Mouse (Mus musculus) monocyte, adult 59 days (primary cell): Measurements from ENCODE around the gene Yaf2. TPM values are rescaled to one million over a fixed set of nuclear protein-coding genes. Genes with fewer than 3 reads are reported as not detected.

Experiments used
- total RNA-seq, 2 experiments: library from RNA; stranded (reverse); gene quantifications; one replicate each; pipeline ENCODE4 v1.2.4; 2023

Gene Yaf2
- total RNA-seq, result 1 to 10 TPM; 6.9 to 7.0 TPM

DNA sequence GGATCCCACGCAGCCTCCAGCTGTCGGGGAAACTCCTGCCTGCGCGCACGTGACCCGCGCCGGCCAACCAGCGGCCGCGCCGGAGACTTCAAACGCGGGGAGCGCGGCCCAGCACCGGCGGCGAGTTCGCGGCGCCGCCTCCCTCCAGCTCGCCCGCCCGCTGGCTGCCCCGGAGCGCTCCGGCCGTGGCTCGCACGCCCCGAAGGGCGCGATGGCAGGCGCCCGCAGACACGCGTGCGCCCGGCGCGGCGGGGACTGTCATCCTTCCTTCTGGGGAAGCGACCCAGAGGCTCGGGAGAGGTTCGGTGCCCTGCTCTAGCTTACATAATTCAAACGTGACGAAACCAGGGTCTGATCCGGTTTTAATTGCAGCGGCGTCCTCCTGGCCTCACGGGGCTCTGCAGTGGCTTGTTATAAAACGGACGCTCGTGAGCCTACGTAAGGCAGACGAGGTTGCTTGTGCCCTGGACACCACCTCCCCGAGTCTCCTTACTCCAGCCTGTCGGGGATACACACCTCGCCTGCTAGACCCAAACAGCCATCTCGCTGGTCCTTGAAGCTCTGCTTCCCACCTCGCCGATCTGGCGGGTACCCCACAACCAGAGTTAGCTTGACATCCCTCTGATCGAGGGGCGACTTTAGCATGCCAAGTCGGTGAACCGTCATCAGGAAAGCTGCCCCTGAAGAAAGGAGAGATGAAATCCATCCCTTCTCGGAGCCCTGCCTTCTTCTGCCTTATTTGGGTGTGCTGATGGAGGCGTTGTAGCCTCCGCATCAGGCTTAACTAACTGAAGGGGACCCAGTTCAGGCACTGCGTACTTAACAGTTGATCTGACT, at the start of gene Yaf2:
Yaf2 (minus strand) TSS at position 11 of the 837 bp plus-strand sequence.

DNA sequence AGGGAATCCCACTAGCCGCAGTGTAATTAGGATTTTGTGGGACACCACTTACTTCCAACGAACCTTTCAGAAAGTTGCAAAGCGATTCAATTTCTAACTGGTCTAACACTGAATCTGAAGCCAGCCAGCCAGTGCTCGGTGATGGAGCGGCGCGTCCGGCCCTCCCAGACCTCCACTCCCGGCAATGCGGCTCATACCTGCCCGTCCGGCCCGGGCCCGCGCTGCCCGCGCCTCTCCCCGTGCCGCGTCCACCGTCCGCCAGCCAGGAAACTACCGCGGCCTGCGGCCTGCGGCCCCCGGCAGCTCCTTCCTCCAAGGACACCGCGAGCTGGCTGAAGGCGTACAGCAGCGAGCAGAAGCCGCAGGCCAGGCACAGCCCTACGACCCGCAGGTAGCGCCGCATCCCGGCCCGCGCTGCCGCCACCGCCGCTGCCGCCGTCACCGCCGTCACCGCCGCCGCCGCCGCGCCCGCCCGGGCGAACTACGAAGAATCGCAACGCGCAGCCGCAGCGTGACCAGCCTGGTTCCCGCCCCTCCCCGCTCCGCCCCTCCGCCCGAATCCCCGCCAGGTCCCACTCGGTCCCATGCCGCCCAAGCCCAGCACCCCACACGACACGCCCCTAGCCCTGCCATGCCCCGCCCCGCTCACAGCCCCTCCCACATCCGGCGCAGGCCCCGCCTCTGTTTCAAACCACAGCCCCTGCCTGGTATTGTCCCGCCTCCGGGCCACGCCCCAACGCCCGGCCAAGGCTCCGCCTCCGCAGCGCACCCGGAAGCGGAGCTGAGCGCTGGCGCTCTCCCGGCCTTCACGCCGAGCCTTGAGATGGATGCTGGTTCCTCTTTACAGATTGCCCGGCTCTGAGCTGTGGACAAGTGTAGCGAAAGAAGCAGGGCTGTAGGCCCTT, 61.8 kb downstream of the Yaf2 start, which contains the start of gene Gxylt1:
Gxylt1 (minus strand) TSS at position 501 of the 905 bp plus-strand sequence.

Other genes with a start within 250 kb of the Yaf2 start
- gene Gxylt1, start 61.8 kb downstream of the Yaf2 start, total RNA-seq, result 10 to 100 TPM; 31.4 to 35.3 TPM
- 10 to 100 TPM; 57.1 to 67.5 TPM for gene Zcrb1, start 61.4 kb upstream of the Yaf2 start, total RNA-seq
- gene Pphln1, start 61.4 kb upstream of the Yaf2 start, total RNA-seq, result 10 to 100 TPM; 46.6 to 48.9 TPM